Mouse (Mus musculus): ENCODE results near the gene Spp1. TPM values are rescaled to one million over a fixed set of nuclear protein-coding genes. Genes with fewer than 3 reads are reported as not detected.
"Not testable (repeated sequence)": the region's sequence is repeated elsewhere in the genome, so short reads cannot be mapped to it uniquely, and the experiment has no call there.

Gene Spp1
- polyA plus RNA-seq, 1 experiment from 2014 or later, result 65.2 TPM

GRCm38 (mm10) chr5:104446156-104446555 is 11.2 kb downstream of the Spp1 start:
- Histone ChIP-seq H3K27ac (replicated peaks; ENCODE audit: low read depth, low read length) (no peak overlapping the region), H3K9ac (replicated peaks; ENCODE audit: low read length) (no peak overlapping the region), H3K4me3 (replicated peaks; ENCODE audit: low read depth, low read length) (no peak overlapping the region), H3K4me2 (ENCODE audit: low read length) (no peak overlapping the region), H3K9me3 (ENCODE audit: control insufficient read depth, low read length) (no peaks in the 10 kb centered on the region), H3K4me1 (ENCODE audit: control insufficient read depth, insufficient read depth, low read length) (no peaks in the 10 kb centered on the region), H3K36me3 (ENCODE audit: control insufficient read depth, insufficient read depth, low read length) (no peaks in the 10 kb centered on the region), H3K27me3 (ENCODE audit: control insufficient read depth, insufficient read depth, low read length) (no peaks in the 10 kb centered on the region)
- ATAC-seq (ENCODE audit: low FRiP score, low TSS enrichment) (no peak; the same call in 1 of the 2 replicates), DNase-seq (peak; percentile 80)
- WGBS, result 11% methylated on average over 3 of the region's 3 CpGs

- not testable (repeated sequence) for H3K4me3 ChIP-seq (replicated peaks; ENCODE audit: low read depth, low read length); H3K27me3 ChIP-seq (ENCODE audit: control insufficient read depth, insufficient read depth, low read length); H3K9me3 ChIP-seq (ENCODE audit: control insufficient read depth, low read length); H3K4me1 ChIP-seq (ENCODE audit: control insufficient read depth, insufficient read depth, low read length); H3K4me2 ChIP-seq (ENCODE audit: low read length); H3K27ac ChIP-seq (replicated peaks; ENCODE audit: low read depth, low read length); H3K36me3 ChIP-seq (ENCODE audit: control insufficient read depth, insufficient read depth, low read length); ATAC-seq (ENCODE audit: low FRiP score, low TSS enrichment); H3K9ac ChIP-seq (replicated peaks; ENCODE audit: low read length); DNase-seq
- WGBS, result 21% methylated on average over 6 of the region's 6 CpGs
Measured at GRCm38 (mm10) chr5:104448346-104448745, 13.4 kb downstream of the Spp1 start.

- peak; percentile 11 for DNase-seq
- Histone ChIP-seq H3K36me3 (ENCODE audit: control insufficient read depth, insufficient read depth, low read length) (no peaks in the 10 kb centered on the region), H3K9ac (replicated peaks; ENCODE audit: low read length) (no peak overlapping the region), H3K27me3 (ENCODE audit: control insufficient read depth, insufficient read depth, low read length) (no peaks in the 10 kb centered on the region), H3K4me3 (replicated peaks; ENCODE audit: low read depth, low read length) (no peak overlapping the region), H3K4me1 (ENCODE audit: control insufficient read depth, insufficient read depth, low read length) (no peaks in the 10 kb centered on the region), H3K27ac (replicated peaks; ENCODE audit: low read depth, low read length) (no peak overlapping the region), H3K4me2 (ENCODE audit: low read length) (no peak overlapping the region), H3K9me3 (ENCODE audit: control insufficient read depth, low read length) (no peaks in the 10 kb centered on the region)
- 34% methylated on average over 3 of the region's 3 CpGs for WGBS
- no peak for ATAC-seq (ENCODE audit: low FRiP score, low TSS enrichment)
Measured at GRCm38 (mm10) chr5:104449491-104449890, 14.6 kb downstream of the Spp1 start.

- no peaks in the 10 kb centered on the region for H3K4me1 ChIP-seq (ENCODE audit: control insufficient read depth, insufficient read depth, low read length)
- ATAC-seq (ENCODE audit: low FRiP score, low TSS enrichment) (no peak), DNase-seq (no peak)
- H3K9ac ChIP-seq (replicated peaks; ENCODE audit: low read length), result no peak overlapping the region
- H3K27me3 ChIP-seq (ENCODE audit: control insufficient read depth, insufficient read depth, low read length), result no peaks in the 10 kb centered on the region
- H3K27ac ChIP-seq (replicated peaks; ENCODE audit: low read depth, low read length), result no peak overlapping the region
- H3K4me3 ChIP-seq (replicated peaks; ENCODE audit: low read depth, low read length), result no peak overlapping the region
- H3K9me3 ChIP-seq (ENCODE audit: control insufficient read depth, low read length), result no peaks in the 10 kb centered on the region
- WGBS, result 84% methylated on average over 1 of the region's 1 CpGs
- no peak overlapping the region for H3K4me2 ChIP-seq (ENCODE audit: low read length)
- H3K36me3 ChIP-seq (ENCODE audit: control insufficient read depth, insufficient read depth, low read length), result no peaks in the 10 kb centered on the region
Measured at GRCm38 (mm10) chr5:104453075-104453474, 18.2 kb downstream of the Spp1 start.

GRCm38 (mm10) chr5:104454564-104454963 is 19.6 kb downstream of the Spp1 start:
- no peak for ATAC-seq (ENCODE audit: low FRiP score, low TSS enrichment)
- 93% methylated on average over 6 of the region's 6 CpGs for WGBS
- no peak for DNase-seq

GRCm38 (mm10) chr5:104458832-104459705 is 24.2 kb downstream of the Spp1 start, which contains the start of gene Pkd2:
Pkd2 (plus strand) TSS chr5:104459450.
- peak; percentile 89 for ATAC-seq (ENCODE audit: low FRiP score, low TSS enrichment)
- H3K4me2 ChIP-seq (ENCODE audit: low read length), result peak within 1 kb of the TSS; percentile 72
- no peaks in the 10 kb centered on the region for H3K27me3 ChIP-seq (ENCODE audit: control insufficient read depth, insufficient read depth, low read length)
- peak; percentile 82 for DNase-seq
- no peaks in the 10 kb centered on the region for H3K9me3 ChIP-seq (ENCODE audit: control insufficient read depth, low read length)
- peak within 1 kb of the TSS; percentile 80 for H3K4me3 ChIP-seq (replicated peaks; ENCODE audit: low read depth, low read length)
- H3K9ac ChIP-seq (replicated peaks; ENCODE audit: low read length), result peak within 1 kb of the TSS; percentile 97
- H3K4me1 ChIP-seq (ENCODE audit: control insufficient read depth, insufficient read depth, low read length), result peaks cover 16% of the 10 kb centered on the region; the same call in 1 of the 2 replicates
- WGBS, result 14% methylated on average over 36 of the region's 46 CpGs
- no peaks in the 10 kb centered on the region for H3K36me3 ChIP-seq (ENCODE audit: control insufficient read depth, insufficient read depth, low read length)
- peak within 1 kb of the TSS; percentile 96 for H3K27ac ChIP-seq (replicated peaks; ENCODE audit: low read depth, low read length)

More at GRCm38 (mm10) chr5:104454564-104454963, 19.6 kb downstream of the Spp1 start:
- Histone ChIP-seq H3K9ac (replicated peaks; ENCODE audit: low read length) (no peak overlapping the region), H3K27me3 (ENCODE audit: control insufficient read depth, insufficient read depth, low read length) (no peaks in the 10 kb centered on the region), H3K36me3 (ENCODE audit: control insufficient read depth, insufficient read depth, low read length) (no peaks in the 10 kb centered on the region), H3K4me1 (ENCODE audit: control insufficient read depth, insufficient read depth, low read length) (peaks cover 9% of the 10 kb centered on the region; the same call in 1 of the 2 replicates), H3K27ac (replicated peaks; ENCODE audit: low read depth, low read length) (no peak overlapping the region), H3K4me3 (replicated peaks; ENCODE audit: low read depth, low read length) (no peak overlapping the region), H3K4me2 (ENCODE audit: low read length) (no peak overlapping the region), H3K9me3 (ENCODE audit: control insufficient read depth, low read length) (no peaks in the 10 kb centered on the region)

GRCm38 (mm10) chr5:104459706-104460455 is 25.0 kb downstream of the Spp1 start:
- Histone ChIP-seq H3K4me1 (ENCODE audit: control insufficient read depth, insufficient read depth, low read length) (peaks cover 16% of the 10 kb centered on the region; the same call in 1 of the 2 replicates), H3K36me3 (ENCODE audit: control insufficient read depth, insufficient read depth, low read length) (no peaks in the 10 kb centered on the region), H3K27ac (replicated peaks; ENCODE audit: low read depth, low read length) (peak overlapping the region; percentile 96), H3K9ac (replicated peaks; ENCODE audit: low read length) (peak overlapping the region; percentile 97), H3K4me2 (ENCODE audit: low read length) (peak overlapping the region; percentile 72), H3K4me3 (replicated peaks; ENCODE audit: low read depth, low read length) (peak overlapping the region; percentile 80), H3K9me3 (ENCODE audit: control insufficient read depth, low read length) (no peaks in the 10 kb centered on the region), H3K27me3 (ENCODE audit: control insufficient read depth, insufficient read depth, low read length) (no peaks in the 10 kb centered on the region)
- WGBS, result under 1% methylated on average over 67 of the region's 82 CpGs
- peak; percentile 74 for DNase-seq
- peak; percentile 76 for ATAC-seq (ENCODE audit: low FRiP score, low TSS enrichment)

GRCm38 (mm10) chr5:104460456-104460838 is 25.5 kb downstream of the Spp1 start:
- WGBS, result 30% methylated on average over 3 of the region's 3 CpGs
- Histone ChIP-seq H3K4me2 (ENCODE audit: low read length) (peak overlapping the region; percentile 72), H3K4me3 (replicated peaks; ENCODE audit: low read depth, low read length) (peak overlapping the region; percentile 80), H3K27ac (replicated peaks; ENCODE audit: low read depth, low read length) (peak overlapping the region; percentile 96), H3K36me3 (ENCODE audit: control insufficient read depth, insufficient read depth, low read length) (peaks cover 5% of the 10 kb centered on the region; the same call in 1 of the 2 replicates), H3K27me3 (ENCODE audit: control insufficient read depth, insufficient read depth, low read length) (no peaks in the 10 kb centered on the region), H3K9ac (replicated peaks; ENCODE audit: low read length) (peak overlapping the region; percentile 97), H3K9me3 (ENCODE audit: control insufficient read depth, low read length) (no peaks in the 10 kb centered on the region), H3K4me1 (ENCODE audit: control insufficient read depth, insufficient read depth, low read length) (peaks cover 16% of the 10 kb centered on the region; the same call in 1 of the 2 replicates)
- ATAC-seq (ENCODE audit: low FRiP score, low TSS enrichment), result no peak
- no peak for DNase-seq

Measured in midbrain, embryonic 14.5 days (tissue).